Mouse (Mus musculus) heart, embryonic 12.5 days (tissue): Measurements from ENCODE around the gene Arhgef18. TPM values are rescaled to one million over a fixed set of nuclear protein-coding genes. Genes with fewer than 3 reads are reported as not detected.

ENCODE experiments used
- ATAC-seq: fragments of 200-750 bp; cut with Nextera tagmentation; 2 replicates; pipeline ENCODE4 v1.8.0; 2017; ENCODE audit warnings: moderate TSS enrichment, moderate library complexity; ENCODE audit not compliant: insufficient number of reproducible peaks, low FRiP score
- H3K27ac ChIP-seq: fragments of 300-500 bp; sonication (generic); 2 replicates; pipeline ENCODE4 v1.5.1; 2016; ENCODE audit warnings: mild to moderate bottlenecking, moderate library complexity; ENCODE audit not compliant: poor library complexity, severe bottlenecking
- H3K27me3 ChIP-seq: fragments of 300-500 bp; sonication (generic); replicated peaks from 2 replicates; pipeline ENCODE4 v1.6.1; 2016; ENCODE audit warnings: mild to moderate bottlenecking, moderate library complexity
- H3K36me3 ChIP-seq: fragments of 300-500 bp; sonication (generic); 2 replicates; pipeline ENCODE4 v1.6.1; 2016; ENCODE audit warnings: mild to moderate bottlenecking, moderate library complexity
- H3K4me1 ChIP-seq: fragments of 300-500 bp; sonication (generic); replicated peaks from 2 replicates; pipeline ENCODE4 v1.6.1; 2016; ENCODE audit warnings: mild to moderate bottlenecking
- H3K4me2 ChIP-seq: fragments of 300-500 bp; sonication (generic); 2 replicates; pipeline ENCODE4 v1.6.1; 2016; ENCODE audit warnings: mild to moderate bottlenecking, moderate library complexity
- H3K4me3 ChIP-seq: fragments of 300-500 bp; sonication (generic); 2 replicates; pipeline ENCODE4 v1.5.1; 2016; ENCODE audit warnings: mild to moderate bottlenecking
- H3K9ac ChIP-seq: fragments of 300-500 bp; sonication (generic); 2 replicates; pipeline ENCODE4 v1.6.1; 2016; ENCODE audit warnings: mild to moderate bottlenecking, moderate library complexity
- H3K9me3 ChIP-seq: fragments of 300-500 bp; sonication (generic); replicated peaks from 2 replicates; pipeline ENCODE4 v1.6.1; 2016; ENCODE audit warnings: mild to moderate bottlenecking, moderate library complexity
- WGBS: fragments of 180-500 bp; shearing (Covaris S2); methylation state at CpG from one replicate; pipeline ENCODE4 v1.1.7; 2016; 5-methylcytosine and 5-hydroxymethylcytosine counted together
- polyA plus RNA-seq: library from polyadenylated mRNA; unstranded; fragments of >200 nt; fragmentation: Nextera tagmentation; extraction: Ambion mirVana; gene quantifications from 2 replicates; pipeline ENCODE4 v1.2.1, GENCODE M21; 2016

Gene Arhgef18
- polyA plus RNA-seq, 1 experiment from 2014 or later = 7.1 TPM

DNA sequence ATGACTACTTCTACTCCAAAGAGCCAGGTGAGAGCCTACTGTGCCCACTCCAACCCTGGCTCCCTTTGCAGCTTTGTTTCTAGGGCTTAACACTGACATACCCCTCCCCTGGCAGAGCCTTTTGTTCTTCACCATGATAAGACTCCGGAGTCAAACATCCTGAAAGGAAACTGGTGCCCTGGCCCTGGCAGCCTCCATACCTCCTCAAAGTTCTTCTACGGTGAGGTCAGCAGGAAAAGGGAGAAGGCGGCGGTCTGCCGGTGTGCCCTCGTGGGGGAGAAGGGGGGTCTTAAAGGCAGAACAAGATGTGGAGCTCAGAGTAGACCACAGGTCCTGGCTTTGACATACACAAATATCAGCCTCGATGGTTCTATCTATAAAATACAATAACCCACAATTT, 90.7 kb downstream of the Arhgef18 start:
- Histone ChIP-seq H3K9ac (no peak overlapping the region), H3K4me2 (no peak overlapping the region), H3K9me3 (no peaks in the 10 kb centered on the region), H3K4me3 (no peak overlapping the region), H3K36me3 (no peaks in the 10 kb centered on the region), H3K4me1 (no peaks in the 10 kb centered on the region; the same call in 1 of the 2 replicates), H3K27me3 (no peaks in the 10 kb centered on the region), H3K27ac (no peak overlapping the region)
- 58% methylated on average over 7 of the region's 7 CpGs for WGBS
- no peak for ATAC-seq

- no peak overlapping the region for H3K4me3 ChIP-seq
- 28% methylated on average over 5 of the region's 5 CpGs for WGBS
- H3K9ac ChIP-seq = no peak overlapping the region
- no peaks in the 10 kb centered on the region for H3K36me3 ChIP-seq
- H3K4me1 ChIP-seq = no peaks in the 10 kb centered on the region; the same call in 1 of the 2 replicates
- H3K9me3 ChIP-seq = no peaks in the 10 kb centered on the region
- no peak for ATAC-seq
- no peaks in the 10 kb centered on the region for H3K27me3 ChIP-seq
- no peak overlapping the region for H3K27ac ChIP-seq
- no peak overlapping the region for H3K4me2 ChIP-seq
These were observed 92.4 kb downstream of the Arhgef18 start for GRCm38 (mm10) chr8:3485192-3485591.

DNA sequence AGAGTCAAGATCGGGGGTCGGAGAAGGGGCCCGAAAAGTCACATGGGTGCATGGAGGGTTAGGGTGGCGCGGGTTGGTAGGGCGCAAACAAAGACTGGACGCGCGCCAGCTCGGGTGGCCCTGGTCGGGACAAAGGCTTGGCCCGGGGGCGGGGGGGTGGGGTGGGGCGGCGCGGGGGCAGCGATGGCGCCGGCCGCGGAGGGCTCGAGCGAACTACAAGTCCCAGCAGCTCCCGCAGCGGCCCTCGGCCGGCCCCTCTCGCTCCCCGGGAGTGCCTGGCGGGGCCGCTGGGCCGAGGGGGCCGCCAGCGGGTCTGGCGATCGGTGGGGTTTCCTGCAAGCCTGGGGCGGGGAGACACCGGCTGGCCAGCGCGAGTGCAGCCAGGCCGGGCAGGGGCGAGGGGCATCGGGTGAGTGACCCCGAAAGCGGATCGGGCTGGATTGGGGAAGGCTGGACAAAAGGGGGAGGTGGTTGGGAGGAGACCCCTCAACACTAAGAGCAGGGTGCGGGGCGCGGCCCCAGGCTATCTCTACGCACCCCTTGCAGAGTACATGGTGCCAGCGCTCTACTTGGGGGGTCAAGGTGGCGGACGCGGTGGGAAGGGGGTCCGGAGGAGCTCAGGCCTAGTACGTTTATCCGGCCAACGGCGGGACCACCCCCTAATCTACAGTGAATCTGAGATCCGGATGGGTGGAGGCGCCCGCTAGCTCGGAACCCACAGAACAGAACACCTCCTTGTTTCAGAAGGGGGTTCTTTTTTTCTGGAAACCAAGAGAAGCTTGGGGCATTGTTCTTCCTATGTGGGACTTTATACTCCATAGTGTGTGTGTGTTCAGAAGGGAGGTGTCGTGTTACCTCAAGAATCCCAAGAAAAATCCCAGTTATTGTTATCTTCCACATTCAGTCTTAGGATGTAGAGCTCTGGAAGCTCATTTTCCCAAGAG, 100.4 kb downstream of the Arhgef18 start, which contains the start of gene Zfp358:
Zfp358 (plus strand) TSS at position 238 of the 944 bp plus-strand sequence.
- H3K4me1 ChIP-seq = peaks cover 9% of the 10 kb centered on the region
- peak within 1 kb of the TSS; percentile 97 for H3K9ac ChIP-seq
- peak within 1 kb of the TSS; percentile 82 for H3K4me3 ChIP-seq
- H3K36me3 ChIP-seq = peaks cover 36% of the 10 kb centered on the region
- ATAC-seq = peak; percentile 91
- peak within 1 kb of the TSS; percentile 83 for H3K27ac ChIP-seq
- H3K4me2 ChIP-seq = peak within 1 kb of the TSS; percentile 78
- H3K27me3 ChIP-seq = no peaks in the 10 kb centered on the region
- peaks cover 7% of the 10 kb centered on the region; the same call in 1 of the 2 replicates for H3K9me3 ChIP-seq
- WGBS = under 1% methylated on average over 55 of the region's 64 CpGs

- peak overlapping the region; percentile 97 for H3K9ac ChIP-seq
- H3K4me1 ChIP-seq = peaks cover 9% of the 10 kb centered on the region
- peak overlapping the region; percentile 78 for H3K4me2 ChIP-seq
- no peak for ATAC-seq
- peaks cover 7% of the 10 kb centered on the region; the same call in 1 of the 2 replicates for H3K9me3 ChIP-seq
- peaks cover 37% of the 10 kb centered on the region for H3K36me3 ChIP-seq
- H3K4me3 ChIP-seq = peak overlapping the region; percentile 82
- H3K27ac ChIP-seq = no peak overlapping the region
- 29% methylated on average over 6 of the region's 6 CpGs for WGBS
- H3K27me3 ChIP-seq = no peaks in the 10 kb centered on the region
These were observed 101.0 kb downstream of the Arhgef18 start for GRCm38 (mm10) chr8:3493845-3494208.

- H3K9ac ChIP-seq = no peak overlapping the region
- no peak overlapping the region for H3K4me3 ChIP-seq
- H3K27ac ChIP-seq = no peak overlapping the region
- WGBS = 91% methylated on average over 44 of the region's 44 CpGs
- ATAC-seq = no peak
- peaks cover 7% of the 10 kb centered on the region; the same call in 1 of the 2 replicates for H3K9me3 ChIP-seq
- peaks cover 9% of the 10 kb centered on the region for H3K4me1 ChIP-seq
- peaks cover 37% of the 10 kb centered on the region for H3K36me3 ChIP-seq
- H3K27me3 ChIP-seq = no peaks in the 10 kb centered on the region
- H3K4me2 ChIP-seq = no peak overlapping the region
These were observed 103.0 kb downstream of the Arhgef18 start for GRCm38 (mm10) chr8:3495578-3496427.

- no peak for ATAC-seq
- no peak overlapping the region for H3K4me2 ChIP-seq
- no peak overlapping the region for H3K9ac ChIP-seq
- H3K36me3 ChIP-seq = peaks cover 37% of the 10 kb centered on the region
- peaks cover 15% of the 10 kb centered on the region for H3K4me1 ChIP-seq
- H3K27ac ChIP-seq = no peak overlapping the region
- H3K27me3 ChIP-seq = no peaks in the 10 kb centered on the region
- peaks cover 7% of the 10 kb centered on the region; the same call in 1 of the 2 replicates for H3K9me3 ChIP-seq
- H3K4me3 ChIP-seq = no peak overlapping the region
- WGBS = 85% methylated on average over 15 of the region's 15 CpGs
These were observed 103.6 kb downstream of the Arhgef18 start for GRCm38 (mm10) chr8:3496428-3496748.

GRCm38 (mm10) chr8:3498583-3498982, 105.8 kb downstream of the Arhgef18 start:
- peaks cover 24% of the 10 kb centered on the region for H3K4me1 ChIP-seq
- WGBS = 83% methylated on average over 3 of the region's 3 CpGs
- no peak for ATAC-seq

GRCm38 (mm10) chr8:3499751-3500150, 106.9 kb downstream of the Arhgef18 start:
- peaks cover 15% of the 10 kb centered on the region for H3K4me1 ChIP-seq
- peak; percentile 23 for ATAC-seq
- peak overlapping the region; percentile 78 for H3K4me3 ChIP-seq
- peaks cover 37% of the 10 kb centered on the region for H3K36me3 ChIP-seq
- peak overlapping the region; percentile 94 for H3K27ac ChIP-seq
- no peaks in the 10 kb centered on the region for H3K27me3 ChIP-seq
- peaks cover 7% of the 10 kb centered on the region; the same call in 1 of the 2 replicates for H3K9me3 ChIP-seq
- H3K9ac ChIP-seq = peak overlapping the region; percentile 89
- H3K4me2 ChIP-seq = peak overlapping the region; percentile 86
- WGBS = 7% methylated on average over 8 of the region's 8 CpGs

More at GRCm38 (mm10) chr8:3498583-3498982, 105.8 kb downstream of the Arhgef18 start:
- Histone ChIP-seq H3K9ac (no peak overlapping the region), H3K4me2 (no peak overlapping the region), H3K9me3 (peaks cover 7% of the 10 kb centered on the region; the same call in 1 of the 2 replicates), H3K4me3 (no peak overlapping the region), H3K36me3 (peaks cover 37% of the 10 kb centered on the region), H3K27me3 (no peaks in the 10 kb centered on the region), H3K27ac (no peak overlapping the region)

GRCm38 (mm10) chr8:3500235-3501090, 107.7 kb downstream of the Arhgef18 start, which contains the start of gene Mcoln1:
Gene Mcoln1, plus strand, starts transcription at chr8:3500457.
- peak within 1 kb of the TSS; percentile 94 for H3K27ac ChIP-seq
- H3K4me2 ChIP-seq = peak within 1 kb of the TSS; percentile 86
- H3K4me3 ChIP-seq = peak within 1 kb of the TSS; percentile 78
- peak within 1 kb of the TSS; percentile 89 for H3K9ac ChIP-seq
- peak; percentile 96 for ATAC-seq
- H3K27me3 ChIP-seq = no peaks in the 10 kb centered on the region
- peaks cover 15% of the 10 kb centered on the region for H3K4me1 ChIP-seq
- H3K36me3 ChIP-seq = peaks cover 30% of the 10 kb centered on the region
- peaks cover 7% of the 10 kb centered on the region; the same call in 1 of the 2 replicates for H3K9me3 ChIP-seq
- under 1% methylated on average over 70 of the region's 70 CpGs for WGBS

DNA sequence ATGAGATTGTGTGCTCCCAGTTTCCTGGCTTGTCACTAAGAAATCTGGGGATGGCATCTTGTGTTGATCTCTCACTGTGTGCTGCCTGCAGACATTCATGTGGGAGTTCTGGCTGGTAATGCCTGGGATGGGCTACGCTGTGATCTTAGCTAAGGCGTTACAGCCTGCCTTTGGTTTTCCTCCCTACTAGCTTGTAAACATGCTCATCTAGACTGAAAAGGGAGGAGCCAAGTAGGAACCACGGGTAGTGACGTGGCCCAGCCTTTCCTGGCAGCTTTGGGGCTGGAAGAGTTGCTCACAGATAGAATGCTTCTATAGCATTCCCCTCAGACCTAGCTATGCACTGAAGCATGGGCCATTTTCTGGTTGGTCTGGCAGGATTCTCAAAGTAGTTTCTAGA, 109.4 kb downstream of the Arhgef18 start:
- H3K4me2 ChIP-seq = no peak overlapping the region
- H3K4me3 ChIP-seq = no peak overlapping the region
- ATAC-seq = no peak
- 0 out of 2 replicates have a peak overlapping the region, but pooled peaks have one; percentile 18 for H3K9ac ChIP-seq
- 71% methylated on average over 4 of the region's 4 CpGs for WGBS
- H3K36me3 ChIP-seq = peaks cover 29% of the 10 kb centered on the region
- H3K4me1 ChIP-seq = peaks cover 15% of the 10 kb centered on the region
- H3K27me3 ChIP-seq = no peaks in the 10 kb centered on the region
- no peaks in the 10 kb centered on the region for H3K9me3 ChIP-seq
- no peak overlapping the region for H3K27ac ChIP-seq
